Mouse (Mus musculus): Measurements from ENCODE around the gene Asns. TPM values are rescaled to one million over a fixed set of nuclear protein-coding genes. Genes with fewer than 3 reads are reported as not detected.

Gene Asns
- 20.8 and 22.7 TPM in 2 replicates for polyA plus RNA-seq (2012; rRNA removed)

GRCm38 (mm10) chr6:7692884-7693585 lies at the start of gene Asns:
Asns (minus strand) TSS chr6:7693254.

Other genes with a start within 250 kb of the Asns start
- 0.70 and 1.00 TPM in 2 replicates for gene Tac1, start 138.4 kb downstream of the Asns start, polyA plus RNA-seq (2012; rRNA removed)
- gene C1galt1, start 151.6 kb upstream of the Asns start, polyA plus RNA-seq (2012; rRNA removed), result 1.7 and 2.3 TPM in 2 replicates